Mouse (Mus musculus): ENCODE results near the gene Pih1d1. TPM values are rescaled to one million over a fixed set of nuclear protein-coding genes. Genes with fewer than 3 reads are reported as not detected.

Pih1d1 gene
- polyA plus RNA-seq, 1 experiment = 56.2 TPM

- TF ChIP-seq CTCF (IDR thresholded peaks at IDR 0.05; ENCODE audit: borderline replicate concordance, insufficient read depth, low read length) (no peak), POLR2A (IDR thresholded peaks at IDR 0.05; ENCODE audit: low read depth, low read length) (no peak)
- no peaks in the 10 kb centered on the region for H3K4me1 ChIP-seq (ENCODE audit: control insufficient read depth, insufficient read depth, low read length)
- H3K4me3 ChIP-seq (ENCODE audit: insufficient read depth, low read length) = no peak overlapping the region
- no peak overlapping the region for H3K27ac ChIP-seq (ENCODE audit: insufficient read depth, low read length)
These were observed 29.6 kb downstream of the Pih1d1 start for GRCm38 (mm10) chr7:45183672-45184071.

- Histone ChIP-seq H3K4me1 (ENCODE audit: control insufficient read depth, insufficient read depth, low read length) (no peaks in the 10 kb centered on the region), H3K4me3 (ENCODE audit: insufficient read depth, low read length) (no peak overlapping the region), H3K27ac (ENCODE audit: insufficient read depth, low read length) (no peak overlapping the region)
- TF ChIP-seq POLR2A (IDR thresholded peaks at IDR 0.05; ENCODE audit: low read depth, low read length) = no peak
- no peak for TF ChIP-seq CTCF (IDR thresholded peaks at IDR 0.05; ENCODE audit: borderline replicate concordance, insufficient read depth, low read length)
These were observed 31.8 kb downstream of the Pih1d1 start for GRCm38 (mm10) chr7:45185921-45186320.

- TF ChIP-seq POLR2A (IDR thresholded peaks at IDR 0.05; ENCODE audit: low read depth, low read length) (no peak), CTCF (IDR thresholded peaks at IDR 0.05; ENCODE audit: borderline replicate concordance, insufficient read depth, low read length) (no peak)
- peaks cover 3% of the 10 kb centered on the region; the same call in 1 of the 2 replicates for H3K4me1 ChIP-seq (ENCODE audit: control insufficient read depth, insufficient read depth, low read length)
- H3K27ac ChIP-seq (ENCODE audit: insufficient read depth, low read length) = no peak overlapping the region
- no peak overlapping the region for H3K4me3 ChIP-seq (ENCODE audit: insufficient read depth, low read length)
These were observed 35.5 kb downstream of the Pih1d1 start for GRCm38 (mm10) chr7:45189600-45189999.

- TF ChIP-seq CTCF (IDR thresholded peaks at IDR 0.05; ENCODE audit: borderline replicate concordance, insufficient read depth, low read length) (no peak), POLR2A (IDR thresholded peaks at IDR 0.05; ENCODE audit: low read depth, low read length) (no peak)
- no peak overlapping the region for H3K4me3 ChIP-seq (ENCODE audit: insufficient read depth, low read length)
- H3K4me1 ChIP-seq (ENCODE audit: control insufficient read depth, insufficient read depth, low read length) = peaks cover 3% of the 10 kb centered on the region; the same call in 1 of the 2 replicates
- no peak overlapping the region for H3K27ac ChIP-seq (ENCODE audit: insufficient read depth, low read length)
These were observed 36.1 kb downstream of the Pih1d1 start for GRCm38 (mm10) chr7:45190186-45190585.

- Histone ChIP-seq H3K4me1 (ENCODE audit: control insufficient read depth, insufficient read depth, low read length) (peaks cover 3% of the 10 kb centered on the region; the same call in 1 of the 2 replicates), H3K4me3 (ENCODE audit: insufficient read depth, low read length) (no peak overlapping the region), H3K27ac (ENCODE audit: insufficient read depth, low read length) (no peak overlapping the region)
- no peak for TF ChIP-seq CTCF (IDR thresholded peaks at IDR 0.05; ENCODE audit: borderline replicate concordance, insufficient read depth, low read length)
- TF ChIP-seq POLR2A (IDR thresholded peaks at IDR 0.05; ENCODE audit: low read depth, low read length) = no peak
These were observed 37.1 kb downstream of the Pih1d1 start for GRCm38 (mm10) chr7:45191161-45191560.

GRCm38 (mm10) chr7:45191803-45192363 is 37.8 kb downstream of the Pih1d1 start:
- no peak overlapping the region for H3K27ac ChIP-seq (ENCODE audit: insufficient read depth, low read length)
- H3K4me3 ChIP-seq (ENCODE audit: insufficient read depth, low read length) = no peak overlapping the region
- TF ChIP-seq CTCF (IDR thresholded peaks at IDR 0.05; ENCODE audit: borderline replicate concordance, insufficient read depth, low read length) = no peak
- no peak for TF ChIP-seq POLR2A (IDR thresholded peaks at IDR 0.05; ENCODE audit: low read depth, low read length)
- peaks cover 3% of the 10 kb centered on the region; the same call in 1 of the 2 replicates for H3K4me1 ChIP-seq (ENCODE audit: control insufficient read depth, insufficient read depth, low read length)

GRCm38 (mm10) chr7:45192585-45193310 is 38.6 kb downstream of the Pih1d1 start:
- no peak overlapping the region for H3K27ac ChIP-seq (ENCODE audit: insufficient read depth, low read length)
- no peak for TF ChIP-seq POLR2A (IDR thresholded peaks at IDR 0.05; ENCODE audit: low read depth, low read length)
- no peak for TF ChIP-seq CTCF (IDR thresholded peaks at IDR 0.05; ENCODE audit: borderline replicate concordance, insufficient read depth, low read length)
- no peak overlapping the region for H3K4me3 ChIP-seq (ENCODE audit: insufficient read depth, low read length)
- H3K4me1 ChIP-seq (ENCODE audit: control insufficient read depth, insufficient read depth, low read length) = peaks cover 6% of the 10 kb centered on the region; the same call in 1 of the 2 replicates

GRCm38 (mm10) chr7:45193406-45193805 is 39.3 kb downstream of the Pih1d1 start:
- Histone ChIP-seq H3K27ac (ENCODE audit: insufficient read depth, low read length) (no peak overlapping the region), H3K4me1 (ENCODE audit: control insufficient read depth, insufficient read depth, low read length) (peaks cover 6% of the 10 kb centered on the region; the same call in 1 of the 2 replicates), H3K4me3 (ENCODE audit: insufficient read depth, low read length) (no peak overlapping the region)
- TF ChIP-seq CTCF (IDR thresholded peaks at IDR 0.05; ENCODE audit: borderline replicate concordance, insufficient read depth, low read length) (no peak), POLR2A (IDR thresholded peaks at IDR 0.05; ENCODE audit: low read depth, low read length) (no peak)

- Histone ChIP-seq H3K27ac (ENCODE audit: insufficient read depth, low read length) (no peak overlapping the region), H3K4me1 (ENCODE audit: control insufficient read depth, insufficient read depth, low read length) (peaks cover 6% of the 10 kb centered on the region; the same call in 1 of the 2 replicates), H3K4me3 (ENCODE audit: insufficient read depth, low read length) (no peak overlapping the region)
- no peak for TF ChIP-seq CTCF (IDR thresholded peaks at IDR 0.05; ENCODE audit: borderline replicate concordance, insufficient read depth, low read length)
- no peak for TF ChIP-seq POLR2A (IDR thresholded peaks at IDR 0.05; ENCODE audit: low read depth, low read length)
These were observed 40.0 kb downstream of the Pih1d1 start for GRCm38 (mm10) chr7:45193871-45194785.

All from embryonic fibroblast, embryonic 13.5 days (primary cell).